ENCODE assay signal across 12 mouse cellular contexts in the genomic region with DNA sequence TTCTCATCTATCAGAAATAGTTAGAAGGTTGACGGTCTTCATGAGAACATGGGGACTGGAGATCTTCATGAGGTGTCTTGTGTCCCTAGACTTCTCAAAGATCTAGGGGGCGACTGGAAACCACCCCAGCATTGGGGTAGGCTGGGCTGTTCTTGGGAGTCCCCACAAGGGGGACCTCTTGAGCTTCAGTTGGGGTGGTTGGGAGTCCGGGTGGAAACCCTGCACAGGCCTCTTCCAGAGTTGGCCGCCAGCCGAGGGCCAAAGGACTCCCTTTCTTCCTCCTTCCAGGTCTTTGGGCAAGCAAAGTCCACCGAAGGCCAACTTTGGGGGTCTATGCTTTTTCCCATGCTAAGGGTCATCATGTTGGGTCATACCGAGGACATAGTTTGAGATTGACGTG.
DNase-seq lines count a peak whose midpoint lies in the region; ATAC-seq and TF ChIP-seq lines count a peak whose summit lies in the region.
"Had no signal": no experiment of that assay in that cellular context is flagged by ENCODE, and none has a peak within 500 bp of the region (broad histone marks: within the 10 kb centered on the region; RNA-seq: fewer than 3 reads in every experiment).

No protein-coding gene starts in this region.

- TF ChIP-seq CTCF in gastrocnemius, adult 2 months (IDR thresholded peaks at IDR 0.05), result peak; percentile 32; the same call in 1 of the 2 replicates

- peaks cover 3% of the 10 kb centered on the region; the same call in 1 of the 2 replicates for H3K4me1 ChIP-seq in limb, embryonic 15.5 days
- H3K4me1 ChIP-seq: embryonic facial prominence, embryonic 12.5 days; heart, embryonic 12.5 days; lung, embryonic 15.5 days had no signal

- H3K27me3 ChIP-seq in limb, embryonic 15.5 days, result no peaks in the 10 kb centered on the region
- H3K27me3 ChIP-seq: embryonic facial prominence, embryonic 12.5 days; heart, embryonic 12.5 days; lung, embryonic 15.5 days had no signal

- intact Hi-C loops in gastrocnemius, adult 2 months (cut with DNase I), result loop anchor here (5.0 kb wide), 1 partner anchor 300 kb away; a partner anchor contains a TSS

- H3K4me2 ChIP-seq in limb, embryonic 15.5 days, result no peak overlapping the region
- H3K4me2 ChIP-seq: embryonic facial prominence, embryonic 12.5 days; heart, embryonic 12.5 days; hindbrain, embryonic 14.5 days; lung, embryonic 15.5 days had no signal

- 79% methylated on average over 8 of the region's 8 CpGs for WGBS in limb, embryonic 15.5 days

- ATAC-seq in limb, embryonic 15.5 days (ENCODE audit: insufficient number of reproducible peaks, low FRiP score, low TSS enrichment, low read depth), result no peak

- no peaks in the 10 kb centered on the region for H3K9me3 ChIP-seq in limb, embryonic 15.5 days
- H3K9me3 ChIP-seq: lung, embryonic 15.5 days had no signal

- H3K27ac ChIP-seq in gastrocnemius, adult 2 months, result no peak overlapping the region
- peak overlapping the region; percentile 63; the same call in 1 of the 2 replicates for H3K27ac ChIP-seq in limb, embryonic 15.5 days
- H3K27ac ChIP-seq: embryonic facial prominence, embryonic 12.5 days; hindbrain, embryonic 14.5 days; lung, embryonic 15.5 days had no signal

- no peak for DNase-seq in gastrocnemius, adult 2 months
- DNase-seq in gastrocnemius, postnatal 4 days (ENCODE audit: low spot score in 2 of 2), result no peak
- DNase-seq in A20 (ENCODE audit: low read depth, low spot score), result peak; percentile 22
- peak; percentile 30 for DNase-seq in ZHBTc4 (ENCODE audit: low read depth, low spot score)
- no peak for DNase-seq in cerebellum, postnatal 14 days
- no peak for DNase-seq in spleen, postnatal 14 days (ENCODE audit: low spot score in 2 of 2)
- DNase-seq in spleen, postnatal 10 days (ENCODE audit: low spot score in 2 of 2), result no peak

- H3K36me3 ChIP-seq in limb, embryonic 15.5 days, result no peaks in the 10 kb centered on the region
- H3K36me3 ChIP-seq: embryonic facial prominence, embryonic 12.5 days; heart, embryonic 12.5 days; lung, embryonic 15.5 days had no signal

- H3K9ac ChIP-seq in limb, embryonic 15.5 days, result no peak overlapping the region
- H3K9ac ChIP-seq: embryonic facial prominence, embryonic 12.5 days; heart, embryonic 12.5 days; hindbrain, embryonic 14.5 days; lung, embryonic 15.5 days had no signal

- no peak overlapping the region for H3K4me3 ChIP-seq in gastrocnemius, adult 2 months
- no peak overlapping the region for H3K4me3 ChIP-seq in limb, embryonic 15.5 days
- H3K4me3 ChIP-seq: embryonic facial prominence, embryonic 12.5 days; heart, embryonic 12.5 days; lung, embryonic 15.5 days had no signal

Comparison
In these comparisons a context has a peak if more than half of its experiments do, and no peak if none do; other contexts are left out.
1. DNase-seq: peak in A20 (single experiment) and ZHBTc4 (single experiment); none in gastrocnemius, adult 2 months (single experiment), gastrocnemius, postnatal 4 days (0 of 2), cerebellum, postnatal 14 days (0 of 2), spleen, postnatal 14 days (0 of 2) and spleen, postnatal 10 days (0 of 2).